In the genomic region with DNA sequence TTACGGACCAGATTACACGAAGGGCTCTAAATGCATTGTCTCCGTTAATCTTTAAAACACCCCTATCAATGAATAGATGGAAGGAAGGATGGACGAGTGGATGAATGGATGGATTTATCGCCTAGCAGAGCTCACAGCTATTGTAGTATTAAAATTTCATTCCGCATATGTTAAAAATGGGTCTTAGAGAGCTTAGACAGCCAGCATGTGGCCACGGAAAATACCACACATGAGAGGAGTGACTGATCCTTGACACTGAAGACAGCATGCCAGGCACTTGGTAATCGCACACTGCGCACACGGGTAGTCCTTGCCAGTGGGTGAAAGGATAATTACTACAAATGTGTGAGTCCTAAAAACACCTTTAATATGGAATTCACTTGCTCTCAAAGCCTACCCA, we compare ENCODE assay signal across 17 mouse cellular contexts.
DNase-seq lines count a peak whose midpoint lies in the region; ATAC-seq and TF ChIP-seq lines count a peak whose summit lies in the region.
"Had no signal": no experiment of that assay in that cellular context is flagged by ENCODE, and none has a peak within 500 bp of the region (broad histone marks: within the 10 kb centered on the region; RNA-seq: fewer than 3 reads in every experiment).

No protein-coding gene starts in this region.

- WGBS in forebrain, embryonic 11.5 days = 30% methylated on average over 10 of the region's 10 CpGs
- WGBS in forebrain, embryonic 10.5 days = 47% methylated on average over 10 of the region's 10 CpGs
- WGBS in forebrain, embryonic 15.5 days = 4% methylated on average over 10 of the region's 10 CpGs
- WGBS in hindbrain, postnatal 0 days = 19% methylated on average over 10 of the region's 10 CpGs
- 20% methylated on average over 10 of the region's 10 CpGs for WGBS in neural tube, embryonic 13.5 days

- H3K9ac ChIP-seq in forebrain, embryonic 11.5 days (ENCODE audit: low read length) = no peak overlapping the region
- H3K9ac ChIP-seq in forebrain, embryonic 15.5 days (replicated peaks) = peak overlapping the region; percentile 8; the same call in 1 of the 2 replicates
- H3K9ac ChIP-seq in hindbrain, postnatal 0 days (replicated peaks; ENCODE audit: low read length) = peak overlapping the region; percentile 33; the same call in 1 of the 2 replicates
- H3K9ac ChIP-seq in neural tube, embryonic 13.5 days = peak overlapping the region; percentile 53; the same call in 1 of the 2 replicates
- H3K9ac ChIP-seq: liver, embryonic 13.5 days had no signal

- no peak for DNase-seq in forebrain, embryonic 11.5 days (ENCODE audit: low spot score)
- DNase-seq in forebrain, embryonic 10.5 days (ENCODE audit: extremely low spot score, low spot score) = no peak
- DNase-seq in hindbrain, postnatal 0 days (ENCODE audit: low spot score) = no peak
- no peak for DNase-seq in kidney, adult 18-20 months
- no peak for DNase-seq in Muller cell, postnatal 12 days (ENCODE audit: inconsistent ontology term)
- no peak for DNase-seq in kidney, adult 11 months
- DNase-seq: gastrocnemius, adult 2 months; layer of hippocampus, adult 9-11 months; liver, embryonic 13.5 days; lung, postnatal 14 days; right cerebral cortex, postnatal 25 days; thymus, adult 2 months had no signal

- H3K4me1 ChIP-seq in forebrain, embryonic 11.5 days (replicated peaks; ENCODE audit: control insufficient read depth, insufficient read depth, low read length) = peaks cover 34% of the 10 kb centered on the region
- peaks cover 69% of the 10 kb centered on the region for H3K4me1 ChIP-seq in forebrain, embryonic 10.5 days
- H3K4me1 ChIP-seq in forebrain, embryonic 15.5 days = peaks cover 88% of the 10 kb centered on the region
- H3K4me1 ChIP-seq in hindbrain, postnatal 0 days (ENCODE audit: insufficient read depth, low read length) = peaks cover 55% of the 10 kb centered on the region
- peaks cover 89% of the 10 kb centered on the region for H3K4me1 ChIP-seq in neural tube, embryonic 13.5 days (replicated peaks)
- H3K4me1 ChIP-seq: liver, embryonic 13.5 days had no signal

- ATAC-seq in forebrain, embryonic 11.5 days (replicated peaks; ENCODE audit: low FRiP score) = 0 out of 2 replicates have a peak, but pooled peaks have one; percentile 6
- no peak for ATAC-seq in forebrain, embryonic 15.5 days (replicated peaks)
- ATAC-seq in hindbrain, postnatal 0 days = no peak
- ATAC-seq in neural tube, embryonic 13.5 days (ENCODE audit: low read depth) = peak; percentile 24; the same call in 1 of the 2 replicates
- ATAC-seq: Patski had no signal

- H3K9me3 ChIP-seq in forebrain, embryonic 11.5 days (ENCODE audit: control insufficient read depth, low read length) = no peaks in the 10 kb centered on the region
- H3K9me3 ChIP-seq in forebrain, embryonic 10.5 days = no peaks in the 10 kb centered on the region
- H3K9me3 ChIP-seq in forebrain, embryonic 15.5 days = no peaks in the 10 kb centered on the region
- H3K9me3 ChIP-seq in hindbrain, postnatal 0 days (ENCODE audit: low read length) = no peaks in the 10 kb centered on the region
- no peaks in the 10 kb centered on the region for H3K9me3 ChIP-seq in neural tube, embryonic 13.5 days
- H3K9me3 ChIP-seq: liver, embryonic 13.5 days had no signal

- peaks cover 10% of the 10 kb centered on the region for H3K27me3 ChIP-seq in forebrain, embryonic 11.5 days (ENCODE audit: control insufficient read depth, insufficient read depth, low read length)
- H3K27me3 ChIP-seq in forebrain, embryonic 10.5 days (ENCODE audit: poor library complexity, severe bottlenecking) = peaks cover 74% of the 10 kb centered on the region
- no peaks in the 10 kb centered on the region for H3K27me3 ChIP-seq in forebrain, embryonic 15.5 days
- no peaks in the 10 kb centered on the region for H3K27me3 ChIP-seq in hindbrain, postnatal 0 days (ENCODE audit: insufficient read depth, low read length)
- no peaks in the 10 kb centered on the region for H3K27me3 ChIP-seq in neural tube, embryonic 13.5 days
- H3K27me3 ChIP-seq: liver, embryonic 13.5 days had no signal

- TF ChIP-seq CTCF in hindbrain, postnatal 0 days (IDR thresholded peaks at IDR 0.05; ENCODE audit: low read depth) = no peak

- H3K27ac ChIP-seq in forebrain, embryonic 11.5 days (ENCODE audit: low read depth, low read length) = peak overlapping the region; percentile 41; the same call in 1 of the 2 replicates
- H3K27ac ChIP-seq in forebrain, embryonic 10.5 days = no peak overlapping the region
- H3K27ac ChIP-seq in forebrain, embryonic 15.5 days (replicated peaks) = peak overlapping the region; percentile 96
- H3K27ac ChIP-seq in hindbrain, postnatal 0 days = peak overlapping the region; percentile 84
- peak overlapping the region; percentile 93 for H3K27ac ChIP-seq in neural tube, embryonic 13.5 days (replicated peaks)
- H3K27ac ChIP-seq: liver, embryonic 13.5 days had no signal

- H3K4me3 ChIP-seq in forebrain, embryonic 11.5 days (ENCODE audit: low read depth, low read length) = no peak overlapping the region
- H3K4me3 ChIP-seq in forebrain, embryonic 10.5 days = no peak overlapping the region
- H3K4me3 ChIP-seq in forebrain, embryonic 15.5 days = no peak overlapping the region
- H3K4me3 ChIP-seq in hindbrain, postnatal 0 days (ENCODE audit: low read length) = no peak overlapping the region
- H3K4me3 ChIP-seq in neural tube, embryonic 13.5 days = no peak overlapping the region
- H3K4me3 ChIP-seq: erythroblast, embryonic 14.5 days; gastrocnemius, adult 2 months; liver, embryonic 13.5 days had no signal

- peak overlapping the region; percentile 29 for H3K4me2 ChIP-seq in forebrain, embryonic 11.5 days (ENCODE audit: low read depth, low read length, severe bottlenecking)
- H3K4me2 ChIP-seq in forebrain, embryonic 15.5 days (replicated peaks) = peak overlapping the region; percentile 31
- H3K4me2 ChIP-seq in hindbrain, postnatal 0 days (ENCODE audit: low read depth, low read length) = peak overlapping the region; percentile 8; the same call in 1 of the 2 replicates
- peak overlapping the region; percentile 24 for H3K4me2 ChIP-seq in neural tube, embryonic 13.5 days
- H3K4me2 ChIP-seq: heart, embryonic 11.5 days; liver, embryonic 13.5 days had no signal

- H3K36me3 ChIP-seq in forebrain, embryonic 11.5 days (ENCODE audit: control insufficient read depth, insufficient read depth, low read length) = no peaks in the 10 kb centered on the region
- no peaks in the 10 kb centered on the region for H3K36me3 ChIP-seq in forebrain, embryonic 10.5 days (replicated peaks)
- H3K36me3 ChIP-seq in forebrain, embryonic 15.5 days = no peaks in the 10 kb centered on the region
- no peaks in the 10 kb centered on the region for H3K36me3 ChIP-seq in hindbrain, postnatal 0 days (ENCODE audit: insufficient read depth, low read length)
- no peaks in the 10 kb centered on the region for H3K36me3 ChIP-seq in neural tube, embryonic 13.5 days
- H3K36me3 ChIP-seq: liver, embryonic 13.5 days had no signal

Comparison
In these comparisons a context has a peak if more than half of its experiments do, and no peak if none do; other contexts are left out.
1. ATAC-seq: peak in forebrain, embryonic 11.5 days (single experiment) and neural tube, embryonic 13.5 days (single experiment); none in forebrain, embryonic 15.5 days (single experiment) and hindbrain, postnatal 0 days (single experiment).
2. Peak in every context shown above with its lines, with median percentiles within 50 percentile points of each other: H3K4me2 ChIP-seq.